Mouse (Mus musculus): ENCODE measurements around the gene Slc26a3. TPM values are rescaled to one million over a fixed set of nuclear protein-coding genes. Genes with fewer than 3 reads are reported as not detected.

Slc26a3 gene
- total and polyA plus RNA-seq, 3 experiments: 1.2 to 1.6 (median 1.3) TPM

DNA sequence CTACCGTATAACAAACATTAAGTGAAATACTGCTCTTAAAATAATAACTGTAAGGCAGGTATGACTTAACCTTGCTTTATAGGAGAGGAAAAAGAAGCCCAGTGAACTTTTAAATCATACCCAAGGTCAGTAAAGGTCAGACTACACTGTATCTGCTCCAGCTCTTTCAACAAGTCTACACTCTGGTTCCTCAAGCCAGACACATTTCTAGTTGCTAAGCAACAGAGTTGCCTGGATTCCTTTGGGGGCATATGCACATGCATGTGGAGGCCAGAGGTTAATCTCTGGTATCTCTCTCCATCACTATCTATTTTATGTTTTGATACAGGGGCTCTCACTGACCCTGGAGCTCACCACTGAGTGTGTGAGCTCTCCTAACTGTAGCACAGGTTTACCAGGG is 21.6 kb upstream of the Slc26a3 start:
- no peak for DNase-seq
- H3K27ac ChIP-seq: no peak overlapping the region
- H3K27me3 ChIP-seq (ENCODE audit: control insufficient read depth, insufficient read depth, low read length): no peaks in the 10 kb centered on the region
- H3K79me2 ChIP-seq (replicated peaks; ENCODE audit: control insufficient read depth, insufficient read depth, low read length): no peaks in the 10 kb centered on the region
- intact Hi-C loops (cut with DNase I): no loop called here
- H3K36me3 ChIP-seq (ENCODE audit: control insufficient read depth, insufficient read depth, low read length): no peaks in the 10 kb centered on the region
- TF ChIP-seq POLR2A (IDR thresholded peaks at IDR 0.05; ENCODE audit: insufficient read depth, low read depth, low read length) (no peak), CTCF (IDR thresholded peaks at IDR 0.05) (no peak), EP300 (IDR thresholded peaks at IDR 0.05; ENCODE audit: insufficient read depth, low read depth, low read length) (no peak)
- no peaks in the 10 kb centered on the region for H3K4me1 ChIP-seq (ENCODE audit: control insufficient read depth, insufficient read depth, low read length)
- no peak overlapping the region for H3K4me3 ChIP-seq
- whole genome bisulfite sequencing: 98% methylated on average over 1 of the region's 1 CpGs
- no peak overlapping the region for H3K9ac ChIP-seq (ENCODE audit: low read depth, low read length)

DNA sequence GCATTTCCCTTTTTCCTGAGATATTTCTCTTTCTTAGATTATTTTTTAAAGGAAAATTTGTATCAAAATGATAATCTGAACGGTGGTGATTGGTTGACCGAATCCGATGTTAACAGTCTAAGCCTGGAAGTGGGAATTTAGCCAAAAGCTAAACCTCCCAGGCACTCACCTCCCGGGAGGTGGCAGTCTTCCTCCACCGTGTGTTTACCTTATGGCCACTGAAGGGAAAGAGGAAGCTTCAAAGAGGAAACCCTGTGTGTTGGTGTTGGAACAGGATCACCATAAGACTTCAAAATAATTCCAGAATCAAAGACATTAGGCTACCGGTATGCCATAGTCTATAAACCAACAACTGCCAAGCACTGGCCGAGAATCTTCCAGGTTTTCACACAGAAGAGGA is 21.0 kb upstream of the Slc26a3 start:
- no peak overlapping the region for H3K9ac ChIP-seq (ENCODE audit: low read depth, low read length)
- no peaks in the 10 kb centered on the region; the same call in 1 of the 2 replicates for H3K4me1 ChIP-seq (ENCODE audit: control insufficient read depth, insufficient read depth, low read length)
- no peaks in the 10 kb centered on the region for H3K79me2 ChIP-seq (replicated peaks; ENCODE audit: control insufficient read depth, insufficient read depth, low read length)
- 46% methylated on average over 7 of the region's 7 CpGs for WGBS
- H3K36me3 ChIP-seq (ENCODE audit: control insufficient read depth, insufficient read depth, low read length): no peaks in the 10 kb centered on the region
- TF ChIP-seq EP300 (IDR thresholded peaks at IDR 0.05; ENCODE audit: insufficient read depth, low read depth, low read length) (no peak), CTCF (IDR thresholded peaks at IDR 0.05) (peak; percentile 35)
- H3K27me3 ChIP-seq (ENCODE audit: control insufficient read depth, insufficient read depth, low read length): no peaks in the 10 kb centered on the region
- intact Hi-C loops (cut with DNase I): loop anchor here (10.0 kb wide), 4 partner anchors 125 to 555 kb away; partner anchors contain the start of genes Cbll1, Cog5, Dus4l and Gpr22
- H3K4me3 ChIP-seq: no peak overlapping the region
- H3K27ac ChIP-seq: no peak overlapping the region
- no peak for DNase-seq

- Histone ChIP-seq H3K27me3 (ENCODE audit: control insufficient read depth, insufficient read depth, low read length) (no peaks in the 10 kb centered on the region), H3K4me3 (no peak overlapping the region), H3K27ac (no peak overlapping the region), H3K4me1 (ENCODE audit: control insufficient read depth, insufficient read depth, low read length) (no peaks in the 10 kb centered on the region; the same call in 1 of the 2 replicates), H3K36me3 (ENCODE audit: control insufficient read depth, insufficient read depth, low read length) (no peaks in the 10 kb centered on the region), H3K9ac (ENCODE audit: low read depth, low read length) (no peak overlapping the region), H3K79me2 (replicated peaks; ENCODE audit: control insufficient read depth, insufficient read depth, low read length) (no peaks in the 10 kb centered on the region)
- 36% methylated on average over 9 of the region's 9 CpGs for WGBS
- TF ChIP-seq CTCF (IDR thresholded peaks at IDR 0.05): peak; percentile 86
- no peak for TF ChIP-seq POLR2A (IDR thresholded peaks at IDR 0.05; ENCODE audit: insufficient read depth, low read depth, low read length)
- TF ChIP-seq EP300 (IDR thresholded peaks at IDR 0.05; ENCODE audit: insufficient read depth, low read depth, low read length): no peak
- intact Hi-C loops (cut with DNase I): loop anchor here (10.0 kb wide), 4 partner anchors 120 to 550 kb away; partner anchors contain the start of genes Cbll1, Cog5, Dus4l and Gpr22
- peak; percentile 52 to 53 for DNase-seq
Measured at GRCm38 (mm10) chr12:31374603-31375282, 15.9 kb upstream of the Slc26a3 start.

- TF ChIP-seq EP300 (IDR thresholded peaks at IDR 0.05; ENCODE audit: insufficient read depth, low read depth, low read length) (no peak), CTCF (IDR thresholded peaks at IDR 0.05) (no peak), POLR2A (IDR thresholded peaks at IDR 0.05; ENCODE audit: insufficient read depth, low read depth, low read length) (no peak)
- no peaks in the 10 kb centered on the region for H3K79me2 ChIP-seq (replicated peaks; ENCODE audit: control insufficient read depth, insufficient read depth, low read length)
- no peaks in the 10 kb centered on the region for H3K36me3 ChIP-seq (ENCODE audit: control insufficient read depth, insufficient read depth, low read length)
- 58% methylated on average over 4 of the region's 4 CpGs for WGBS
- DNase-seq: no peak
- no peak overlapping the region for H3K4me3 ChIP-seq
- H3K27ac ChIP-seq: no peak overlapping the region
- intact Hi-C loops (cut with DNase I): loop anchor here (10.0 kb wide), 4 partner anchors 120 to 550 kb away; partner anchors contain the start of genes Cbll1, Cog5, Dus4l and Gpr22
- no peaks in the 10 kb centered on the region; the same call in 1 of the 2 replicates for H3K4me1 ChIP-seq (ENCODE audit: control insufficient read depth, insufficient read depth, low read length)
- H3K27me3 ChIP-seq (ENCODE audit: control insufficient read depth, insufficient read depth, low read length): no peaks in the 10 kb centered on the region
- no peak overlapping the region for H3K9ac ChIP-seq (ENCODE audit: low read depth, low read length)
Measured at GRCm38 (mm10) chr12:31375283-31375615, 15.4 kb upstream of the Slc26a3 start.

- 5% methylated on average over 13 of the region's 13 CpGs for WGBS
- H3K4me3 ChIP-seq: no peak overlapping the region
- intact Hi-C loops (cut with DNase I): loop anchor here (10.0 kb wide), 4 partner anchors 118 to 548 kb away; partner anchors contain the start of genes Cbll1, Cog5, Dus4l and Gpr22
- DNase-seq: peak in 1 of 2 experiments; percentile 5
- H3K79me2 ChIP-seq (replicated peaks; ENCODE audit: control insufficient read depth, insufficient read depth, low read length): no peaks in the 10 kb centered on the region
- no peak overlapping the region for H3K9ac ChIP-seq (ENCODE audit: low read depth, low read length)
- H3K27ac ChIP-seq: no peak overlapping the region
- H3K36me3 ChIP-seq (ENCODE audit: control insufficient read depth, insufficient read depth, low read length): no peaks in the 10 kb centered on the region
- TF ChIP-seq EP300 (IDR thresholded peaks at IDR 0.05; ENCODE audit: insufficient read depth, low read depth, low read length) (no peak), CTCF (IDR thresholded peaks at IDR 0.05) (peak; percentile 41)
- H3K27me3 ChIP-seq (ENCODE audit: control insufficient read depth, insufficient read depth, low read length): no peaks in the 10 kb centered on the region
- no peaks in the 10 kb centered on the region; the same call in 1 of the 2 replicates for H3K4me1 ChIP-seq (ENCODE audit: control insufficient read depth, insufficient read depth, low read length)
Measured at GRCm38 (mm10) chr12:31376326-31376950, 14.2 kb upstream of the Slc26a3 start.

- H3K36me3 ChIP-seq (ENCODE audit: control insufficient read depth, insufficient read depth, low read length): no peaks in the 10 kb centered on the region
- no peaks in the 10 kb centered on the region for H3K79me2 ChIP-seq (replicated peaks; ENCODE audit: control insufficient read depth, insufficient read depth, low read length)
- intact Hi-C loops (cut with DNase I): loop anchor here (10.0 kb wide), 4 partner anchors 118 to 548 kb away; partner anchors contain the start of genes Cbll1, Cog5, Dus4l and Gpr22
- WGBS: 72% methylated on average over 11 of the region's 11 CpGs
- TF ChIP-seq POLR2A (IDR thresholded peaks at IDR 0.05; ENCODE audit: insufficient read depth, low read depth, low read length) (no peak), EP300 (IDR thresholded peaks at IDR 0.05; ENCODE audit: insufficient read depth, low read depth, low read length) (no peak), CTCF (IDR thresholded peaks at IDR 0.05) (no peak)
- H3K4me3 ChIP-seq: no peak overlapping the region
- H3K27ac ChIP-seq: no peak overlapping the region
- H3K9ac ChIP-seq (ENCODE audit: low read depth, low read length): no peak overlapping the region
- peak in 1 of 2 experiments; percentile 8 for DNase-seq
- H3K4me1 ChIP-seq (ENCODE audit: control insufficient read depth, insufficient read depth, low read length): no peaks in the 10 kb centered on the region; the same call in 1 of the 2 replicates
- no peaks in the 10 kb centered on the region for H3K27me3 ChIP-seq (ENCODE audit: control insufficient read depth, insufficient read depth, low read length)
Measured at GRCm38 (mm10) chr12:31377241-31377640, 13.4 kb upstream of the Slc26a3 start.
